Mouse (Mus musculus) spleen, adult 2 months (tissue): ENCODE results near the gene Asb18. TPM values are rescaled to one million over a fixed set of nuclear protein-coding genes. Genes with fewer than 3 reads are reported as not detected.

ENCODE experiments used
- DNase-seq, 2 experiments: peaks; one replicate each; pipeline versions ENCODE4 v3.0.0 to v3.0.0-alpha.2; 2012 to 2021; ENCODE audit warnings: low spot score in 2 of 2, low read depth in 1 of 2
- H3K27ac ChIP-seq: fragments of 200-500 bp; 2 replicates; pipeline ENCODE4 v1.5.1; 2012; ENCODE audit warnings: low read length, inconsistent platforms; ENCODE audit not compliant: insufficient read depth
- H3K27me3 ChIP-seq: fragments of 200-500 bp; 2 replicates; pipeline ENCODE4 v1.6.1; 2012; ENCODE audit warnings: mild to moderate bottlenecking, moderate library complexity, low read length, inconsistent platforms; ENCODE audit not compliant: control insufficient read depth, insufficient read depth
- H3K36me3 ChIP-seq: fragments of 200-500 bp; 2 replicates; pipeline ENCODE4 v1.6.1; 2012; ENCODE audit warnings: mild to moderate bottlenecking, low read length, inconsistent platforms; ENCODE audit not compliant: control insufficient read depth, insufficient read depth
- H3K4me1 ChIP-seq: fragments of 200-500 bp; 2 replicates; pipeline ENCODE4 v1.6.1; 2011; ENCODE audit warnings: inconsistent platforms; ENCODE audit not compliant: control insufficient read depth, insufficient read depth, insufficient read length
- H3K4me3 ChIP-seq: fragments of 200-500 bp; 2 replicates; pipeline ENCODE4 v1.5.1; 2011; ENCODE audit warnings: mild to moderate bottlenecking, inconsistent platforms; ENCODE audit not compliant: insufficient read depth, insufficient read length; ENCODE audit errors: extremely low read depth
- CTCF ChIP-seq: fragments of 200-500 bp; IDR thresholded peaks from 2 replicates; pipeline ENCODE4 v1.5.1; 2011; ENCODE audit warnings: mild to moderate bottlenecking, inconsistent platforms; ENCODE audit not compliant: insufficient read depth, insufficient read length, insufficient replicate concordance; ENCODE audit errors: extremely low read depth
- POLR2A ChIP-seq: fragments of 200-500 bp; IDR thresholded peaks from 2 replicates; pipeline ENCODE4 v1.6.1; 2011; ENCODE audit warnings: low read depth, low read length, inconsistent platforms
- WGBS: fragments of 180-500 bp; shearing (Covaris S2); methylation state at CpG from one replicate; pipeline ENCODE4 v1.1.7; 2018; 5-methylcytosine and 5-hydroxymethylcytosine counted together
- polyA plus RNA-seq: library from polyadenylated mRNA; depleted of rRNA; stranded (reverse); fragments of >200 nt; gene quantifications from 2 replicates; pipeline ENCODE4 v1.2.3, GENCODE M21; 2012; rRNA removed

Asb18 gene
- polyA plus RNA-seq = not detected in 2 replicates

DNA sequence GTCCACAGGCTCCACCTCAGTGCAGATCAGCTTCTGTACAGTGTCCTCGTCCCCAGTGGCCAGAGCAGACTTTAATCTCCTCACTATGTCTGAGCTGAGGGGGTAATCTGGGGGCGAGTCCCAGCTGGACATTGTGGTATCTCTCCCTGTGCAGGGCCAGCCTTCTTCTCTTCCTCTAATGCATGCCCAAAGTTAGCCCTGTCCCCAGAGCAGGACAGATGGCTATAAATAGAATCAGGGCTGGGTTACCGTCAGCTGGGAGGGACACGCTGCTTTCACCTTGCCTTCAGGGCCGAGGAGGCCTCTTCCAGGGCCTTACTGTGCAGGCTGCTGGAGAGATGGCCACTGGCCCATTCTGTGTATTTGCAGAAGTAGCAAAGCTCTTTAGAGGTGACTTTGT lies at the start of gene Asb18:
Asb18 (minus strand) TSS at position 221 of the 400 bp plus-strand sequence.
- Histone ChIP-seq H3K27me3 (no peaks in the 10 kb centered on the region), H3K36me3 (no peaks in the 10 kb centered on the region), H3K27ac (no peak within 1 kb of the TSS), H3K4me3 (no peak within 1 kb of the TSS), H3K4me1 (no peaks in the 10 kb centered on the region)
- TF ChIP-seq POLR2A (no peak), CTCF (no peak)
- 78% methylated on average over 5 of the region's 5 CpGs for WGBS
- no peak for DNase-seq

DNA sequence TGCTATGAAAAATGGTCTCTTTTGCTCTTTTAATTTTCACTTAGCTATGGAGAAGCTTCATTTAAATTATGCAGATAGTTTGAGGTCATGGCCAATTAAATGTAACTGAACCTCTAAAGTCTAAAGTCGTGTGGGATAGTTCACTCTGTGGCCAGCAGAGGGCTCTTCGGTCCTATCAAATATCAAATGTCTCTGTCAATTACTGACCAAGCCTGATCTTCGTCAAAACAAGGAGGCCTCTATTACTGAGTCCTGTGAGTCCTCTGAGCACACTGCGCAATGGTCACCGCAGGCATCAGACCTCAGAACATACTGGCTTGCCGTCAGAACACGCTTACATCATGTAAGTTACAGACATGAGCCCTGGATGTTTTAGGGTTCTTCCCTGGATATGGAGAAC lies 46.1 kb upstream of the Asb18 start:
- WGBS = 29% methylated on average over 7 of the region's 7 CpGs
- Histone ChIP-seq H3K27ac (no peak overlapping the region), H3K4me1 (no peaks in the 10 kb centered on the region), H3K27me3 (no peaks in the 10 kb centered on the region), H3K4me3 (no peak overlapping the region), H3K36me3 (no peaks in the 10 kb centered on the region)
- TF ChIP-seq POLR2A = no peak
- TF ChIP-seq CTCF = peak; percentile 7; the same call in 1 of the 2 replicates
- DNase-seq = peak in 1 of 2 experiments; percentile 17

GRCm38 (mm10) chr1:90060054-90060453 lies 45.6 kb upstream of the Asb18 start:
- Histone ChIP-seq H3K27ac (no peak overlapping the region), H3K4me1 (no peaks in the 10 kb centered on the region), H3K36me3 (no peaks in the 10 kb centered on the region), H3K4me3 (no peak overlapping the region), H3K27me3 (no peaks in the 10 kb centered on the region)
- no peak for TF ChIP-seq POLR2A
- TF ChIP-seq CTCF = no peak
- 71% methylated on average over 3 of the region's 3 CpGs for WGBS
- no peak for DNase-seq

DNA sequence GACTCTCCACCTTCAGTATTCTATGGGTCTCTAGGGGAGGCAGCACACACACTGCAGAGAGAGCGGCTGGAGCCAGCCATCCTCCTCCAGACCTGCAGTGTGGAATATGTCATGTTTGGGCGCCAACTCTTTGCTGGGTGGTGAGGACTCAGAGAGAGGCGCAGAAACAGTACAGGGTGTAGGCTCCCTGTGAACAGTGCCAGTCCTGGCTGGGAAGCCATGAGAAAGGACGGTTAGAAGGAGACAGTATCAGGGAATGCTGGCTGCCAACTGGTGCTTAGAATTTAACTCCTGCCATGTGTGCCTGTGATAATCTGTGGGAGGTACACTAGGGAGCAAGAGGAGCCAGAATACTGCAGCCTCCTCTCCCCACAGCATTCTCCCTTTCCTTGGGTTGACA lies 40.5 kb upstream of the Asb18 start:
- Histone ChIP-seq H3K4me3 (no peak overlapping the region), H3K27ac (no peak overlapping the region), H3K27me3 (no peaks in the 10 kb centered on the region), H3K4me1 (no peaks in the 10 kb centered on the region), H3K36me3 (no peaks in the 10 kb centered on the region)
- TF ChIP-seq CTCF (no peak), POLR2A (no peak)
- no peak for DNase-seq
- 88% methylated on average over 4 of the region's 4 CpGs for WGBS

DNA sequence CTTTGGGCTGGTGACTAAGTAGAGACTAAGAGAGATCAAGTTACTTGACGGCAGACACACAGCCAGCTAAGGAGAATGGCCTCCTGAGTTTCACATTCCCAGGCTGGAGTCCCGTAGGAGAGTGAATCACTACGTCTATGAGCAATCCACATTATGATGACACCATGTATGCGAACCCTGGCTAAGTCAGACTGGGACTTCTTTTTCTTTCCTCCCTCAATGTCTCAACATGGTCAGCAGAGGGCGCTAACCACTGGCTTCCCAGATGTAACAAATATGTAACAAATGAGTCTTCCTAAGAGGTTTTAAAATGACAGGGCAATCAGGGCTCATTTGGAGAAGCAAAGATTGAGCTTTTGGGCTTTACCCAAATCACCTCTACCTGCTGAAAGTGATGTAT lies 36.9 kb upstream of the Asb18 start:
- H3K4me1 ChIP-seq = no peaks in the 10 kb centered on the region
- 9% methylated on average over 5 of the region's 5 CpGs for WGBS
- TF ChIP-seq CTCF = peak; percentile 29; the same call in 1 of the 2 replicates
- no peak for TF ChIP-seq POLR2A
- H3K36me3 ChIP-seq = no peaks in the 10 kb centered on the region
- H3K27me3 ChIP-seq = no peaks in the 10 kb centered on the region
- no peak for DNase-seq
- H3K4me3 ChIP-seq = no peak overlapping the region
- no peak overlapping the region for H3K27ac ChIP-seq

DNA sequence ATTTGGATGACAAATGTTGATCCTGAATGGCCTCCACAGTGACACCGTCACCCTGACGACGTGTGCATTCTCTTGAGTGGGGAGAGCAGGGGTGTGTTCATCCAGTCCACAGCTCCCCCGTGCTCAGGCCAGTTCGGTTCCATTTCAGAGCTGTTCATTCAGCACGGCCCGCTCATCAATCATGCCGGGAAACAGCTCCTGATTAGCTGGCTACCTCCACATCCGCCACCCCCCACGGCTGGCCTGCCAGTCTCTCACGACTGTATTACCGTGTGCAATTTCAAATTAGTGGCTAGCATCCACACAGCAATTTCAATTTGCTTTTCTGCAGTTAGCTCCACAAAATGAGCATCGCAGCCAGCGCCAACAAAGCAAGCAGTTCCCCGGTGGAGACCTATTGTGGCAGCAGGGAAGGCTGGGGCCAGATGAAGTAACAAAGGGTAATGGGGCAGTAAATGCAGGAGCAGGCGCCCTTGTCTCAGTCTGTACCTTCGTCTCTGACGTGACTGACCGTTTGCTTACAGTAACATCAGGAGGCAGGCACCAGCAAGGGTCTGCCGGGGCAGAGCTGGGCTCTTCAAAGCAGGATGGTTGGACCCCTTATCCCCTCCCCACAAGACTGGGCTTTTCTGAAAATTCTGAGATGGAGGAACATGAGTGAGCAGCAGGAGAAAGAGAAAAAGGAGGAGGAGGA lies 35.7 kb upstream of the Asb18 start:
- Histone ChIP-seq H3K4me1 (no peaks in the 10 kb centered on the region), H3K36me3 (no peaks in the 10 kb centered on the region), H3K4me3 (no peak overlapping the region), H3K27ac (no peak overlapping the region), H3K27me3 (no peaks in the 10 kb centered on the region)
- TF ChIP-seq POLR2A = no peak
- no peak for TF ChIP-seq CTCF
- WGBS = 18% methylated on average over 20 of the region's 20 CpGs
- DNase-seq = no peak

GRCm38 (mm10) chr1:90028305-90028704 lies 13.8 kb upstream of the Asb18 start:
- no peak overlapping the region for H3K27ac ChIP-seq
- DNase-seq = no peak
- no peaks in the 10 kb centered on the region for H3K27me3 ChIP-seq
- no peaks in the 10 kb centered on the region for H3K36me3 ChIP-seq
- H3K4me3 ChIP-seq = no peak overlapping the region
- H3K4me1 ChIP-seq = no peaks in the 10 kb centered on the region
- TF ChIP-seq POLR2A (no peak), CTCF (no peak)
- 68% methylated on average over 2 of the region's 2 CpGs for WGBS
